Mouse (Mus musculus) embryonic stem cell, embryonic (primary cell): Measurements from ENCODE around the gene Nr5a1.

ENCODE experiments used
- CTCF ChIA-PET, 4 experiments: fragments of 300-600 bp in 2 of 4; fragments of 350-600 bp in 2 of 4; sonication (Branson Sonifier 250); formaldehyde crosslinking; loops; one replicate each; lab custom pipeline; 2022; ENCODE audit warnings: inconsistent platforms in 2 of 4; lab: Charles Lee
- POLR2A ChIA-PET, 4 experiments: fragments of 300-600 bp in 2 of 4; fragments of 350-600 bp in 2 of 4; sonication (Branson Sonifier 250); formaldehyde crosslinking; loops; one replicate each; lab custom pipeline; 2022; ENCODE audit warnings: antibody characterized with exemption in 4 of 4, inconsistent platforms in 1 of 4; lab: Charles Lee

The Nr5a1 gene

GRCm38 (mm10) chr2:38714324-38714723, at the start of gene Nr5a1:
Gene Nr5a1, minus strand, starts transcription at chr2:38714542.
- POLR2A ChIA-PET = interaction anchor here in 1 of 4 experiments (1.1 to 1.4 kb wide), 2 partner anchors 17 to 116 kb away, joined by 3 to 5 read pairs; no protein-coding TSS in a partner anchor
- CTCF ChIA-PET = no interaction called here

- ChIA-PET CTCF (interaction anchor here (0.5 to 2.2 kb wide), 19 partner anchors 16 to 310 kb away, joined by 3 to 10 read pairs (median 4); no protein-coding TSS in a partner anchor), POLR2A (interaction anchor here in 2 of 4 experiments (1.3 to 1.9 kb wide), 4 partner anchors 19 to 71 kb away, joined by 3 to 6 read pairs (median 4); no protein-coding TSS in a partner anchor)
These were observed 25.5 kb upstream of the Nr5a1 start for GRCm38 (mm10) chr2:38739847-38740246.

- CTCF ChIA-PET = interaction anchor here (0.5 to 2.2 kb wide), 24 partner anchors 15 to 309 kb away, joined by 3 to 11 read pairs (median 4); no protein-coding TSS in a partner anchor
- POLR2A ChIA-PET = interaction anchor here in 3 of 4 experiments (0.7 to 1.9 kb wide), 6 partner anchors 16 to 70 kb away, joined by 3 to 6 read pairs (median 4); no protein-coding TSS in a partner anchor
These were observed 25.1 kb upstream of the Nr5a1 start for GRCm38 (mm10) chr2:38739410-38739809.

GRCm38 (mm10) chr2:38738601-38739301, 24.4 kb upstream of the Nr5a1 start:
- CTCF ChIA-PET = interaction anchor here (0.5 to 2.2 kb wide), 21 partner anchors 15 to 101 kb away, joined by 3 to 11 read pairs (median 4); no protein-coding TSS in a partner anchor
- POLR2A ChIA-PET = interaction anchor here in 3 of 4 experiments (0.7 to 1.9 kb wide), 5 partner anchors 16 to 70 kb away, joined by 3 to 6 read pairs (median 5); no protein-coding TSS in a partner anchor

GRCm38 (mm10) chr2:38735740-38736139, 21.4 kb upstream of the Nr5a1 start:
- POLR2A ChIA-PET = interaction anchor here in 1 of 4 experiments (1.1 kb wide), 1 partner anchor 156 kb away, joined by 3 read pairs; no protein-coding TSS in a partner anchor
- CTCF ChIA-PET = interaction anchor here in 2 of 4 experiments (0.6 to 1.1 kb wide), 2 partner anchors 38 to 61 kb away, joined by 3 to 4 read pairs; no protein-coding TSS in a partner anchor

GRCm38 (mm10) chr2:38734721-38735120, 20.4 kb upstream of the Nr5a1 start:
- CTCF ChIA-PET = interaction anchor here in 3 of 4 experiments (0.6 to 1.1 kb wide), 3 partner anchors 39 to 63 kb away, joined by 3 to 5 read pairs (median 3); no protein-coding TSS in a partner anchor
- POLR2A ChIA-PET = interaction anchor here in 2 of 4 experiments (0.5 to 1.1 kb wide), 2 partner anchors 157 to 196 kb away, joined by 3 read pairs; no protein-coding TSS in a partner anchor

- POLR2A ChIA-PET = interaction anchor here in 1 of 4 experiments (1.5 kb wide), 1 partner anchor 9 kb away, joined by 3 read pairs; no protein-coding TSS in a partner anchor
- CTCF ChIA-PET = interaction anchor here in 1 of 4 experiments (0.6 kb wide), 1 partner anchor 11 kb away, joined by 3 read pairs; no protein-coding TSS in a partner anchor
These were observed 16.0 kb upstream of the Nr5a1 start for GRCm38 (mm10) chr2:38730331-38730827.

- CTCF ChIA-PET = no interaction called here
- POLR2A ChIA-PET = no interaction called here
These were observed 11.1 kb upstream of the Nr5a1 start for GRCm38 (mm10) chr2:38725427-38725826.

- ChIA-PET POLR2A (interaction anchor here in 1 of 4 experiments (0.6 to 1.1 kb wide), 3 partner anchors 15 to 758 kb away, joined by 3 to 5 read pairs (median 4); no protein-coding TSS in a partner anchor), CTCF (interaction anchor here in 1 of 4 experiments (1.5 kb wide), 1 partner anchor 16 kb away, joined by 4 read pairs; no protein-coding TSS in a partner anchor)
These were observed 9.0 kb upstream of the Nr5a1 start for GRCm38 (mm10) chr2:38723378-38723777.

GRCm38 (mm10) chr2:38722076-38722475, 7.7 kb upstream of the Nr5a1 start:
- ChIA-PET CTCF (interaction anchor here in 2 of 4 experiments (1.2 to 1.3 kb wide), 2 partner anchors 31 to 293 kb away, joined by 3 to 5 read pairs; no protein-coding TSS in a partner anchor), POLR2A (interaction anchor here in 2 of 4 experiments (0.6 to 1.5 kb wide), 8 partner anchors 12 to 56 kb away, joined by 3 to 7 read pairs (median 3); no protein-coding TSS in a partner anchor)

GRCm38 (mm10) chr2:38720661-38721060, 6.3 kb upstream of the Nr5a1 start:
- ChIA-PET CTCF (no interaction called here), POLR2A (interaction anchor here in 2 of 4 experiments (0.5 to 1.4 kb wide), 9 partner anchors 8 to 125 kb away, joined by 3 to 12 read pairs (median 3); no protein-coding TSS in a partner anchor)

- ChIA-PET POLR2A (no interaction called here), CTCF (no interaction called here)
These were observed 5.0 kb upstream of the Nr5a1 start for GRCm38 (mm10) chr2:38719354-38719753.

GRCm38 (mm10) chr2:38718676-38719075, 4.3 kb upstream of the Nr5a1 start:
- POLR2A ChIA-PET = no interaction called here
- CTCF ChIA-PET = interaction anchor here in 2 of 4 experiments (0.6 to 1.8 kb wide), 2 partner anchors 21 to 337 kb away, joined by 4 to 9 read pairs; no protein-coding TSS in a partner anchor

- CTCF ChIA-PET = interaction anchor here in 1 of 4 experiments (1.8 kb wide), 1 partner anchor 22 kb away, joined by 4 read pairs; no protein-coding TSS in a partner anchor
- POLR2A ChIA-PET = interaction anchor here in 2 of 4 experiments (0.6 to 0.7 kb wide), 2 partner anchors 338 to 821 kb away, joined by 3 read pairs; no protein-coding TSS in a partner anchor
These were observed 3.1 kb upstream of the Nr5a1 start for GRCm38 (mm10) chr2:38717436-38717835.

- CTCF ChIA-PET = interaction anchor here in 1 of 4 experiments (1.1 kb wide), 1 partner anchor 22 kb away, joined by 3 read pairs; no protein-coding TSS in a partner anchor
- POLR2A ChIA-PET = interaction anchor here in 1 of 4 experiments (1.0 kb wide), 1 partner anchor 45 kb away, joined by 3 read pairs; no protein-coding TSS in a partner anchor
These were observed 746 bp downstream of the Nr5a1 start for GRCm38 (mm10) chr2:38713596-38713995.

- ChIA-PET POLR2A (interaction anchor here in 3 of 4 experiments (0.8 to 1.1 kb wide), 4 partner anchors 8 to 44 kb away, joined by 3 to 4 read pairs (median 4); no protein-coding TSS in a partner anchor), CTCF (interaction anchor here in 2 of 4 experiments (0.6 to 1.1 kb wide), 3 partner anchors 21 to 356 kb away, joined by 3 read pairs; no protein-coding TSS in a partner anchor)
These were observed 1.6 kb downstream of the Nr5a1 start for GRCm38 (mm10) chr2:38712769-38713125.

GRCm38 (mm10) chr2:38712076-38712768, 2.1 kb downstream of the Nr5a1 start:
- POLR2A ChIA-PET = interaction anchor here in 3 of 4 experiments (0.8 to 1.1 kb wide), 3 partner anchors 9 to 23 kb away, joined by 3 to 4 read pairs (median 4); no protein-coding TSS in a partner anchor

More at GRCm38 (mm10) chr2:38712076-38712768, 2.1 kb downstream of the Nr5a1 start:
- CTCF ChIA-PET = interaction anchor here in 1 of 4 experiments (1.0 to 1.1 kb wide), 3 partner anchors 21 to 114 kb away, joined by 3 to 4 read pairs (median 3); no protein-coding TSS in a partner anchor
